Mouse (Mus musculus): ENCODE measurements at regions not wholly inside any gene's neighbourhood (a gene's known extent, or its start where the extent isn't known, plus 50 kb on each side); places are given as distances from the start of the nearest gene placed in this dataset.

GRCm38 (mm10) chr1:193477298-193477697, 107.2 kb upstream of the Camk1g start:
- no peak for DNase-seq (ENCODE audit: low spot score)

- DNase-seq (ENCODE audit: low spot score), result no peak
Observed at GRCm38 (mm10) chr1:193476805-193477204, 106.7 kb upstream of the Camk1g start.

- no peak for DNase-seq (ENCODE audit: low spot score)
Observed at GRCm38 (mm10) chr1:193466306-193466705, 96.2 kb upstream of the Camk1g start.

GRCm38 (mm10) chr1:193459735-193460134, 89.6 kb upstream of the Camk1g start:
- DNase-seq (ENCODE audit: low spot score), result no peak

GRCm38 (mm10) chr1:193457908-193458307, 87.8 kb upstream of the Camk1g start:
- no peak for DNase-seq (ENCODE audit: low spot score)

- DNase-seq (ENCODE audit: low spot score), result no peak
Observed at GRCm38 (mm10) chr1:193453654-193454053, 83.6 kb upstream of the Camk1g start.

GRCm38 (mm10) chr1:193451471-193452135, 81.5 kb upstream of the Camk1g start:
- no peak for DNase-seq (ENCODE audit: low spot score)

GRCm38 (mm10) chr1:193450814-193451213, 80.7 kb upstream of the Camk1g start:
- DNase-seq (ENCODE audit: low spot score), result no peak

GRCm38 (mm10) chr1:193450201-193450600, 80.1 kb upstream of the Camk1g start:
- peak; percentile 16 for DNase-seq (ENCODE audit: low spot score)

GRCm38 (mm10) chr1:193449394-193450103, 79.5 kb upstream of the Camk1g start:
- peak; percentile 70 for DNase-seq (ENCODE audit: low spot score)

- no peak for DNase-seq (ENCODE audit: low spot score)
Observed at GRCm38 (mm10) chr1:193448793-193449393, 78.8 kb upstream of the Camk1g start.

- no peak for DNase-seq (ENCODE audit: low spot score)
Observed at GRCm38 (mm10) chr1:193447647-193448046, 77.5 kb upstream of the Camk1g start.

- no peak for DNase-seq (ENCODE audit: low spot score)
Observed at GRCm38 (mm10) chr1:193443964-193444676, 74.0 kb upstream of the Camk1g start.

GRCm38 (mm10) chr1:193440512-193440911, 70.4 kb upstream of the Camk1g start:
- no peak for DNase-seq (ENCODE audit: low spot score)

GRCm38 (mm10) chr1:193434281-193434680, 64.2 kb upstream of the Camk1g start:
- no peak for DNase-seq (ENCODE audit: low spot score)

- DNase-seq (ENCODE audit: low spot score), result no peak
Observed at GRCm38 (mm10) chr1:193433493-193434021, 63.5 kb upstream of the Camk1g start.

GRCm38 (mm10) chr1:193430231-193430630, 60.1 kb upstream of the Camk1g start:
- DNase-seq (ENCODE audit: low spot score), result no peak

- DNase-seq (ENCODE audit: low spot score), result no peak
Observed at GRCm38 (mm10) chr1:193423653-193424075, 53.6 kb upstream of the Camk1g start.

GRCm38 (mm10) chr1:193422886-193423285, 52.8 kb upstream of the Camk1g start:
- no peak for DNase-seq (ENCODE audit: low spot score)

- DNase-seq (ENCODE audit: low spot score), result no peak
Observed at GRCm38 (mm10) chr1:193421820-193422219, 51.7 kb upstream of the Camk1g start.

- no peak for DNase-seq (ENCODE audit: low spot score)
Observed at GRCm38 (mm10) chr1:193421414-193421813, 51.3 kb upstream of the Camk1g start.
